Mouse (Mus musculus) kidney, adult 2 months (tissue): ENCODE measurements at regions not wholly inside any gene's neighbourhood (a gene's known extent, or its start where the extent isn't known, plus 50 kb on each side); places are given as distances from the start of the nearest gene placed in this dataset.

ENCODE experiments used
- DNase-seq: peaks from one replicate; pipeline ENCODE4 v3.0.0; 2021
- H3K27ac ChIP-seq: fragments of 200-500 bp; 2 replicates; pipeline ENCODE4 v1.5.1; 2012; ENCODE audit warnings: low read depth, low read length, control low read depth, inconsistent platforms; ENCODE audit not compliant: insufficient read depth
- H3K27me3 ChIP-seq: fragments of 200-500 bp; replicated peaks from 2 replicates; pipeline ENCODE4 v1.6.1; 2012; ENCODE audit warnings: mild to moderate bottlenecking, moderate library complexity, low read length, inconsistent platforms; ENCODE audit not compliant: control insufficient read depth, insufficient read depth
- H3K36me3 ChIP-seq: fragments of 200-500 bp; 2 replicates; pipeline ENCODE4 v1.6.1; 2012; ENCODE audit warnings: mild to moderate bottlenecking, moderate library complexity, low read length, inconsistent platforms; ENCODE audit not compliant: control insufficient read depth, insufficient read depth
- H3K4me1 ChIP-seq: fragments of 200-500 bp; 2 replicates; pipeline ENCODE4 v1.6.1; 2011; ENCODE audit warnings: low read length; ENCODE audit not compliant: control insufficient read depth, insufficient read depth
- H3K4me3 ChIP-seq: fragments of 200-500 bp; 2 replicates; pipeline ENCODE4 v1.5.1; 2011; ENCODE audit warnings: mild to moderate bottlenecking, low read depth, low read length, control low read depth; ENCODE audit not compliant: insufficient read depth
- CTCF ChIP-seq: fragments of 200-500 bp; conservative IDR thresholded peaks from 2 replicates; pipeline ENCODE4 v1.5.1; 2011; ENCODE audit warnings: low read depth, mild to moderate bottlenecking, control low read depth, low read length, moderate library complexity, mixed read lengths; ENCODE audit not compliant: insufficient read depth, insufficient read length
- POLR2A ChIP-seq: fragments of 200-500 bp; IDR thresholded peaks from one replicate; pipeline ENCODE4 v1.6.1; 2011; ENCODE audit warnings: low read depth, low read length, control low read depth
- WGBS: fragments of 180-500 bp; shearing (Covaris S2); methylation state at CpG from one replicate; pipeline ENCODE4 v1.1.7; 2018; 5-methylcytosine and 5-hydroxymethylcytosine counted together

DNA sequence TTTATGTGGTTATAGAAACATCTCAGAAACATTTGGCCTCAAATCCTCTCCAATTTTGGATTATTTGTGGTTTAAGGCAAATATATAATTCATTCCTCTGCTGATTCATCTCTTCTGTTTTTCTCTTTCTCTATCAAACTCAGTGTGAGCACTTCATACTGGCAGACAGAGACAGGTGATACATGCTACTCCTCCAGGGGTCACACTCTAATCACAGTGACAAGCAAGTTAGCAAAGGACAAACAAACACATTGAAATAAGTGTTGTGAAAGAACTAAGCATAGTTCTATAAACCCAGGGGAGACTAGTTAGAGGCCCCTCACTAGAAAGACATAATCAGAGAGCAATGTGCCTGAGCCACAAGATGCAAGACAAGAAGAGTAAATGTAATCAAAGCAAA, 101.3 kb upstream of the Klf6 start:
- no peak for TF ChIP-seq POLR2A
- no peak for TF ChIP-seq CTCF
- Histone ChIP-seq H3K4me3 (no peak overlapping the region), H3K27ac (no peak overlapping the region), H3K27me3 (no peaks in the 10 kb centered on the region), H3K36me3 (no peaks in the 10 kb centered on the region), H3K4me1 (no peaks in the 10 kb centered on the region)
- DNase-seq: no peak

DNA sequence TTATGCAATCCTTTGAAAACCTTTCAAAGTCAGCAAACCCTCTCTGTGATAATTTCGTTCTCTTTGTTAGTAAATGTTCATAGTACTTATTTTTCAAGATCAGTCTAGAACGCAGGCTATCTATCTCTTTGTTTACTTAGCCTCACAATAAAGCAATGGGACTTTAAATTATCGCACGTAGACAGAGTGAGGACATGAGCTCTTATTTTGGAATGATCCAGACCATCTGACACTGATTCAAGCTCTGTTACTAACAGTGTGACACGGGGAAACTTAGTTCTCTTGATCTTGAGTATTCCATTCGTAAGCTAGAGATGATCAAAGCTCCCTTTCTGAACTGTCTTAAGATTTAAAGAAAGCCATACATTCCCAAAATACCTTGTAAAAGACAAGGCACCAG, 94.9 kb upstream of the Klf6 start:
- DNase-seq: no peak
- 60% methylated on average over 6 of the region's 6 CpGs for WGBS
- H3K27ac ChIP-seq: no peak overlapping the region
- H3K4me3 ChIP-seq: no peak overlapping the region
- TF ChIP-seq POLR2A: no peak
- TF ChIP-seq CTCF: no peak
- no peaks in the 10 kb centered on the region for H3K27me3 ChIP-seq
- H3K36me3 ChIP-seq: no peaks in the 10 kb centered on the region
- no peaks in the 10 kb centered on the region; the same call in 1 of the 2 replicates for H3K4me1 ChIP-seq

DNA sequence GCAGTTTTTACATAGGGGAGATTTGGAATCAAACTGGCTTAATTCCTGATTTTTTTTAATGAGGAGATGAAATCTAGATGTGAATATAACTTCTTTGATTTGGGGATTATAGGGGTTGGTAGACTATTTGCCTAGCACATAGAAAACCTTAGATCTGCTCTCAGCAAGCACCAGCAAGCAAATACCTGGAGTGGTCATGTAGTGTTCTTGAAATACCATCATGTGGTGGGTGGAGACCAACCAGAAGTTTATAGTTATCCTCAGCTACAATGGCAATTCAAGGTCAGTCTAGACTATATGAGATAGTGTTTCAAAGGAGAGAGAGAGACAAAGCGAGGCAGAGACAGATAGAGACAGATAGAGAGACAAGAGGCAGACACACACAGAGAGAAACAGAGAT, 94.1 kb upstream of the Klf6 start:
- 92% methylated on average over 1 of the region's 1 CpGs for WGBS
- TF ChIP-seq CTCF: no peak
- no peak for TF ChIP-seq POLR2A
- H3K27ac ChIP-seq: no peak overlapping the region
- H3K36me3 ChIP-seq: no peaks in the 10 kb centered on the region
- no peak for DNase-seq
- H3K27me3 ChIP-seq: no peaks in the 10 kb centered on the region
- no peak overlapping the region for H3K4me3 ChIP-seq
- H3K4me1 ChIP-seq: no peaks in the 10 kb centered on the region; the same call in 1 of the 2 replicates

DNA sequence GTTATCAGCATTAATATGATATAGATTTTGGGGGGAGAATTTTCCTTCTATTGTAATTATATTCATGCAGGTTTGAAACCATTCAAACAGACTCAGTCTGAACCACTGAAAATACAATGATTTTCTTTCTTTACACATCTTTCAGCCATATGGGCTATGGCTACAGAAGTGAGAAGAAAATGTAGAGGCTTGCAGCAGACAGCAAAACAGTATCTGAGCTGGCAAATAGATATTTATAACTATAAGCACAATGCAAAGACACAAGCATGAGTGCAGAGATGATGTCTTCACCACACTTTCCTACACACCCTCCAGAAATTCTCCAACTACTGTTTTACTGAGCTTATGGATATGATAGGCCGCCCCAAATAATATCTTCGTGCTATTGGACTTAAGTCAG, 92.6 kb upstream of the Klf6 start:
- Histone ChIP-seq H3K4me1 (no peaks in the 10 kb centered on the region; the same call in 1 of the 2 replicates), H3K27me3 (no peaks in the 10 kb centered on the region), H3K27ac (no peak overlapping the region), H3K36me3 (no peaks in the 10 kb centered on the region), H3K4me3 (no peak overlapping the region)
- TF ChIP-seq CTCF (no peak), POLR2A (no peak)
- no peak for DNase-seq
- 94% methylated on average over 2 of the region's 2 CpGs for WGBS

DNA sequence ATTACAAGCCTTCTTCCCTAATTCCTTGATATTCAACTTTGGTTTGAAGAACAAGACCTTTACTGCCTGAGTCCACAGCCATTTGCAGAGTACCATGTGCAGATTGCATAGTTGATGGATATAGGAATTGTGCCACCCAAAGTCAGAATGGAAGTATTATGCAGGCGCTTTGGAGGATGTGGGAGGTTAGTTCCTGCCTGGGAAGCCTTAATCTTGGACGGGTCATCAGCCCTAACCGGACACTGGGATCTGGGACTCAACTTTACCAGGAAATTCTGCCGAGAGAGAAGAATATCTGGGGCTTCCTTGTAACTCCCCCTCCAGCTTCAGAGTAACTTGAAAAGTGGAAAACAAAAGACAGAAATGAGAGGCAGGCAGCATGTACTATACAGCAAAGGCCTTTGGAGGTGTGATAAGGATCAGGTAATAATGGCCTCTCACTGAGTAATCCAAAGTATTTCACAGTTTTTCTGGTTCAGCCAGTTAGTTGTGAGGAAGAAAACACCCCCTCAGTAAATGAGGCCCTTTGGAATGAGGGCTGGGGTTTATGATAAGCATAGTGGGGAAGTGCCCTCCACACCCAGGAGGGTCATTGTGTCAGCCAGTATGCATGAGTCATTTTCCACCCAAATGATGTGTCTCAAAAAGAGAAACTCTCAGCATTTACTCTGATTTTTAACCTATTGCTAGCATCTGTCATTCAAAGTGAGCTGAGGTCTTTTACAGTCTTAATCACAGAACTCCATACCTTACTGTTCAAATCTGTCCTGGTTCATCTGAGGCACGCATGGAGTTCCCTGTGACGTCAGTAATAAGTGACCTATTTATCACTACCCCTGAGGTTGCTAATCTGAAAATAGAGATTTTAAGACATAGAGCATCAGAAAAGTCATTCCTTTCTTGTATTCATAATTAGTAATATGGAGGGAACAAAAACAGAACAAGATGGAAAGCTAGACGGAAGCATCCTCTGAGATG, 91.7 kb upstream of the Klf6 start:
- DNase-seq: no peak
- TF ChIP-seq POLR2A: no peak
- no peak for TF ChIP-seq CTCF
- 62% methylated on average over 7 of the region's 7 CpGs for WGBS
- H3K27me3 ChIP-seq: no peaks in the 10 kb centered on the region
- H3K4me3 ChIP-seq: no peak overlapping the region
- no peaks in the 10 kb centered on the region for H3K36me3 ChIP-seq
- H3K4me1 ChIP-seq: no peaks in the 10 kb centered on the region; the same call in 1 of the 2 replicates
- no peak overlapping the region for H3K27ac ChIP-seq

DNA sequence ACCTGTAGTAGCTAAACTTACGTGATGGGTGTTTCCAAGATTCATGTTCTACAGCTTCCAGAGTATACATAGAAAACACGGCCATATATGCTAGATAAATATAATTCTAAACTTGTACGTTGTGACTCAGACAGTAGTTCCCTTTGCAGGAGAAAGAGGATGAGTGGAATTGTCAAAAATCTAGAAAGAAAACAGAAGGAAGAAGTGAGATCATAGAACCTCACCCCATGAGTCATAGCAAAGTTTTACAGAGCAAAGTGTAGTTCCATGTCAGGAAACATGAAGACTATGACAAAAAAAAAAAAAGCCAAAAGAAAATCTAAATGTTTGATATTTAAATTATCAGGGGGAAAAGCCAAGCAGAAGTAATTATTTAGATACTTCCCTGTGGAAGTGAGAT, 87.5 kb upstream of the Klf6 start:
- Histone ChIP-seq H3K27me3 (no peaks in the 10 kb centered on the region), H3K27ac (no peak overlapping the region), H3K4me1 (no peaks in the 10 kb centered on the region; the same call in 1 of the 2 replicates), H3K36me3 (no peaks in the 10 kb centered on the region), H3K4me3 (no peak overlapping the region)
- 89% methylated on average over 3 of the region's 3 CpGs for WGBS
- DNase-seq: no peak
- TF ChIP-seq CTCF (no peak), POLR2A (no peak)

DNA sequence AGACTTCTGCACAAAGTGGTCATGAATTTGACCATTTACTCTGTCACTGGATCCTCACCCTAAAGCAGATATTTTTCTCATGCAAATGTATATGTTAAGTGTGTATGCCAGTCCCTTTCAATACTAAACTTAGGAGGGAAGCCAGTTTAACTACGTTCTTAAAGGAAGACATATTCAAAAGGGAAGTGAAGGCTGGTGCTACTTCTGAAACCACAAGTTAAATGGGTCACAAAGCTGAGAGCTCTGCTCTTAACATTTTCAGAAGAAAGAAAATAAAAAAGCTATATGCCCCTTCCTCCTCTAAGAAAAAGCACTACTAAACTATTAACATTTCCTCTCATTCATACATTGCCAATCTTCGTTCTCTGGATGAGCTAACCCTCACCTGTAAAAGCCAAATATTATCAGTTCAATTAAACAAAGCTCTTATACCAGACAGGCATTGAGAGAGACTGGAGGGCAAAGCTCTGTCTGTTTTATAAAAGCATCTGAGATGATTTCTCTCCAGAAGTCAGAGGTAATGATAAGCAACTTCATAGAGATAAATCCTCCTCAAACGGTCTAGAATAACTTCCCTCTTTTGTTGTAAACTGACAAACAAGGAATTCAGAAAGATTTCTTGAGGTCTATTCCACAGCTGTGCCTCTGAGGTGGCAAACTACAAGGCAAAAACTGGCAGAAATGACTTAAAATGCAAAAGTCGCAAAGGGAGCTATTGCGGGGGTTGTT, 82.7 kb upstream of the Klf6 start:
- 73% methylated on average over 5 of the region's 5 CpGs for WGBS
- no peaks in the 10 kb centered on the region; the same call in 1 of the 2 replicates for H3K27me3 ChIP-seq
- no peaks in the 10 kb centered on the region for H3K36me3 ChIP-seq
- TF ChIP-seq CTCF (no peak), POLR2A (no peak)
- H3K4me1 ChIP-seq: no peaks in the 10 kb centered on the region
- no peak for DNase-seq
- no peak overlapping the region for H3K4me3 ChIP-seq
- no peak overlapping the region for H3K27ac ChIP-seq
